Mouse (Mus musculus): ENCODE measurements around the gene Atn1. TPM values are rescaled to one million over a fixed set of nuclear protein-coding genes. Genes with fewer than 3 reads are reported as not detected.

Atn1 gene
- polyA plus RNA-seq, 1 experiment = 83.5 TPM

- Histone ChIP-seq H3K27ac (ENCODE audit: insufficient read depth, low read length) (no peak overlapping the region), H3K27me3 (ENCODE audit: control insufficient read depth, insufficient read depth, low read length) (no peaks in the 10 kb centered on the region), H3K4me3 (replicated peaks; ENCODE audit: insufficient read depth, low read depth, low read length) (no peak overlapping the region), H3K4me1 (ENCODE audit: control insufficient read depth, insufficient read depth, low read length) (0 out of 2 replicates have a peak, but pooled peaks cover 4% of the 10 kb centered on the region)
- no peak for DNase-seq
- WGBS = 82% methylated on average over 11 of the region's 11 CpGs
- TF ChIP-seq CTCF (IDR thresholded peaks at IDR 0.05; ENCODE audit: borderline replicate concordance, insufficient read depth, low read depth, low read length) (no peak), POLR2A (IDR thresholded peaks at IDR 0.05; ENCODE audit: borderline replicate concordance, insufficient read depth, low read length) (no peak)
These were observed 19.3 kb downstream of the Atn1 start for GRCm38 (mm10) chr6:124737040-124737439.

GRCm38 (mm10) chr6:124734417-124734816 is 21.9 kb downstream of the Atn1 start:
- Histone ChIP-seq H3K4me1 (ENCODE audit: control insufficient read depth, insufficient read depth, low read length) (no peaks in the 10 kb centered on the region), H3K27me3 (ENCODE audit: control insufficient read depth, insufficient read depth, low read length) (no peaks in the 10 kb centered on the region), H3K4me3 (replicated peaks; ENCODE audit: insufficient read depth, low read depth, low read length) (no peak overlapping the region), H3K27ac (ENCODE audit: insufficient read depth, low read length) (no peak overlapping the region)
- 95% methylated on average over 3 of the region's 3 CpGs for WGBS
- no peak for DNase-seq
- TF ChIP-seq CTCF (IDR thresholded peaks at IDR 0.05; ENCODE audit: borderline replicate concordance, insufficient read depth, low read depth, low read length) (no peak), POLR2A (IDR thresholded peaks at IDR 0.05; ENCODE audit: borderline replicate concordance, insufficient read depth, low read length) (no peak)

- 56% methylated on average over 19 of the region's 19 CpGs for WGBS
- no peaks in the 10 kb centered on the region for H3K27me3 ChIP-seq (ENCODE audit: control insufficient read depth, insufficient read depth, low read length)
- no peak for DNase-seq
- H3K27ac ChIP-seq (ENCODE audit: insufficient read depth, low read length) = no peak overlapping the region
- no peak overlapping the region for H3K4me3 ChIP-seq (replicated peaks; ENCODE audit: insufficient read depth, low read depth, low read length)
- no peaks in the 10 kb centered on the region for H3K4me1 ChIP-seq (ENCODE audit: control insufficient read depth, insufficient read depth, low read length)
- TF ChIP-seq CTCF (IDR thresholded peaks at IDR 0.05; ENCODE audit: borderline replicate concordance, insufficient read depth, low read depth, low read length) (no peak), POLR2A (IDR thresholded peaks at IDR 0.05; ENCODE audit: borderline replicate concordance, insufficient read depth, low read length) (no peak)
These were observed 23.6 kb downstream of the Atn1 start for GRCm38 (mm10) chr6:124732476-124733370.

GRCm38 (mm10) chr6:124731038-124731437 is 25.3 kb downstream of the Atn1 start:
- no peak for TF ChIP-seq POLR2A (IDR thresholded peaks at IDR 0.05; ENCODE audit: borderline replicate concordance, insufficient read depth, low read length)
- no peak for TF ChIP-seq CTCF (IDR thresholded peaks at IDR 0.05; ENCODE audit: borderline replicate concordance, insufficient read depth, low read depth, low read length)
- Histone ChIP-seq H3K4me3 (replicated peaks; ENCODE audit: insufficient read depth, low read depth, low read length) (no peak overlapping the region), H3K27me3 (ENCODE audit: control insufficient read depth, insufficient read depth, low read length) (no peaks in the 10 kb centered on the region), H3K27ac (ENCODE audit: insufficient read depth, low read length) (no peak overlapping the region), H3K4me1 (ENCODE audit: control insufficient read depth, insufficient read depth, low read length) (no peaks in the 10 kb centered on the region)
- WGBS = 85% methylated on average over 7 of the region's 7 CpGs
- DNase-seq = no peak

- H3K27me3 ChIP-seq (ENCODE audit: control insufficient read depth, insufficient read depth, low read length) = no peaks in the 10 kb centered on the region
- 84% methylated on average over 8 of the region's 8 CpGs for WGBS
- TF ChIP-seq POLR2A (IDR thresholded peaks at IDR 0.05; ENCODE audit: borderline replicate concordance, insufficient read depth, low read length) = no peak
- no peak for TF ChIP-seq CTCF (IDR thresholded peaks at IDR 0.05; ENCODE audit: borderline replicate concordance, insufficient read depth, low read depth, low read length)
- no peaks in the 10 kb centered on the region for H3K4me1 ChIP-seq (ENCODE audit: control insufficient read depth, insufficient read depth, low read length)
- no peak overlapping the region for H3K4me3 ChIP-seq (replicated peaks; ENCODE audit: insufficient read depth, low read depth, low read length)
- no peak for DNase-seq
- no peak overlapping the region for H3K27ac ChIP-seq (ENCODE audit: insufficient read depth, low read length)
These were observed 26.2 kb downstream of the Atn1 start for GRCm38 (mm10) chr6:124729850-124730705.

GRCm38 (mm10) chr6:124728621-124729020 is 27.7 kb downstream of the Atn1 start:
- whole genome bisulfite sequencing = 86% methylated on average over 10 of the region's 10 CpGs
- Histone ChIP-seq H3K4me3 (replicated peaks; ENCODE audit: insufficient read depth, low read depth, low read length) (no peak overlapping the region), H3K27ac (ENCODE audit: insufficient read depth, low read length) (no peak overlapping the region), H3K4me1 (ENCODE audit: control insufficient read depth, insufficient read depth, low read length) (no peaks in the 10 kb centered on the region), H3K27me3 (ENCODE audit: control insufficient read depth, insufficient read depth, low read length) (no peaks in the 10 kb centered on the region)
- no peak for DNase-seq
- no peak for TF ChIP-seq POLR2A (IDR thresholded peaks at IDR 0.05; ENCODE audit: borderline replicate concordance, insufficient read depth, low read length)
- TF ChIP-seq CTCF (IDR thresholded peaks at IDR 0.05; ENCODE audit: borderline replicate concordance, insufficient read depth, low read depth, low read length) = no peak

GRCm38 (mm10) chr6:124724472-124724871 is 31.9 kb downstream of the Atn1 start:
- H3K4me3 ChIP-seq (replicated peaks; ENCODE audit: insufficient read depth, low read depth, low read length) = no peak overlapping the region
- 85% methylated on average over 10 of the region's 10 CpGs for WGBS
- H3K27ac ChIP-seq (ENCODE audit: insufficient read depth, low read length) = no peak overlapping the region
- TF ChIP-seq POLR2A (IDR thresholded peaks at IDR 0.05; ENCODE audit: borderline replicate concordance, insufficient read depth, low read length) (no peak), CTCF (IDR thresholded peaks at IDR 0.05; ENCODE audit: borderline replicate concordance, insufficient read depth, low read depth, low read length) (no peak)
- no peaks in the 10 kb centered on the region for H3K4me1 ChIP-seq (ENCODE audit: control insufficient read depth, insufficient read depth, low read length)
- no peaks in the 10 kb centered on the region for H3K27me3 ChIP-seq (ENCODE audit: control insufficient read depth, insufficient read depth, low read length)
- no peak for DNase-seq

Data from cerebellum, adult 2 months (tissue).